Mouse (Mus musculus) yolk sac, embryonic 10.5 days (tissue): ENCODE results near the gene Evc.

Experiments used
- DNase-seq: peaks from one replicate; pipeline ENCODE4 v3.0.0-alpha.2; 2017; ENCODE audit warnings: low spot score

Evc gene

GRCm38 (mm10) chr5:37241651-37242151 is 95.0 kb downstream of the Evc start, which contains the start of gene Crmp1:
Crmp1 (plus strand) TSS chr5:37241940.
- peak; percentile 54 for DNase-seq

- no peak for DNase-seq
Observed at GRCm38 (mm10) chr5:37241224-37241623, 95.5 kb downstream of the Evc start.

- DNase-seq: peak; percentile 36
Observed at GRCm38 (mm10) chr5:37240550-37240949, 96.1 kb downstream of the Evc start.
